Mouse (Mus musculus) thymus, postnatal 0 days (tissue): ENCODE measurements around the gene Slc24a3. TPM values are rescaled to one million over a fixed set of nuclear protein-coding genes. Genes with fewer than 3 reads are reported as not detected.

Source experiments
- DNase-seq: peaks from one replicate; pipeline ENCODE4 v3.0.0-alpha.2; 2015; ENCODE audit warnings: low spot score
- polyA plus RNA-seq: library from polyadenylated mRNA; unstranded; fragments of >200 nt; fragmentation: Nextera tagmentation; extraction: Ambion mirVana; gene quantifications from 2 replicates; pipeline ENCODE4 v1.2.1, GENCODE M21; 2015

Slc24a3 gene
- polyA plus RNA-seq = 0.60 and 0.64 TPM in 2 replicates

DNA sequence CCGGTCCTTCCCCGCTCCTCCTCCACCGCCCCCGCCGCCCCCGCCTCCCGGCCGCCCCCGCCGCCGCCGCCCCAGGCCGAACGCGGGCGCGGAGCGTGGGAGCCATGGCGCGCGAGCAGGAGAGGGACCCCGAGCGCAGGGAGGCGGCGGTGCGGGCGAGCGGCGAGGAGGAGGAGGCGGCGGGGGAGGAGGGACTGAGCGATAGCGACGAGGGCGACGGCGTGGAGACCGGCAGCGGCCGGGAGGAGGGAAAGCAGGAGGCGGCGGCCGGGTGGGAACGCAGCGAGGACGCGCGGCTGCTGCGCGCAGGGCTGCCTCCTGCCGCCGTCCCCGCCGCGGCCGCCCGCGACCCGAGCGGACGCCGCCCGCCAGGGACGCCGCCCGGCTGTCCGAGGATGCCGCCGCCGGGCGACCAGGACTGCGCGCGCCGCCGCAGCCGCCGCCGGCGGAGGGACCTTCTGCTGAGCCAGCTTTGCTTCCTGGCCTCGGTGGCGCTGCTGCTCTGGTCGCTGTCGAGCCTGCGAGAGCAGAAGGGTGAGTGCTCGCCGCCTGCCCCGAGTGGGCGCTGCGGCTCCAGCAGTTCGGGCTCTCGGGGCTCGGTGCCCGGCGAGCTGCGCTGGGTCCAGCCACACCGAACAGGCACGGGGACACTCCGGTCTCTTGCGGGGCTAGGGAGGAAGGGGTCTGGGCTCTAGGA lies at the start of gene Slc24a3:
Gene Slc24a3, plus strand, starts transcription at position 91 of the 697 bp plus-strand sequence.
- peak; percentile 33 for DNase-seq

DNA sequence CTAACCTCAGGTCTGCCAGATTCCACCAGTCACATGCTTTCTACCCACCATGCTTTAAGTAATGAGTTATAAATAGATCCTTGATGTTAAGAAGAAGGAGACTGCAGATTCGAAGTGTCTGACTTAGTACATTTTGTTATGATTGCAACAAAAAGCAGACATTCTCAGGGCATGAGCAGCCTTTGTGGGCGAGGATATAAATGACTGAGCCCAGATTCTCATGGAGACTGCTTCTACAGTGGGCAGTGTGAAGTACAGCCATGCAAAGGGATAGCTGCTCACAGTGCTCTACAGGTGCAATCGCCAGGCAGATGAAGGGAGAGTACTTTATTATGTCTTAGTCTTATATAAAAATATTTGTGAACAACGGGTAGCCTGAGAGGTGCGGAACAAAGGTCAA lies 49.8 kb upstream of the Slc24a3 start:
- no peak for DNase-seq

DNA sequence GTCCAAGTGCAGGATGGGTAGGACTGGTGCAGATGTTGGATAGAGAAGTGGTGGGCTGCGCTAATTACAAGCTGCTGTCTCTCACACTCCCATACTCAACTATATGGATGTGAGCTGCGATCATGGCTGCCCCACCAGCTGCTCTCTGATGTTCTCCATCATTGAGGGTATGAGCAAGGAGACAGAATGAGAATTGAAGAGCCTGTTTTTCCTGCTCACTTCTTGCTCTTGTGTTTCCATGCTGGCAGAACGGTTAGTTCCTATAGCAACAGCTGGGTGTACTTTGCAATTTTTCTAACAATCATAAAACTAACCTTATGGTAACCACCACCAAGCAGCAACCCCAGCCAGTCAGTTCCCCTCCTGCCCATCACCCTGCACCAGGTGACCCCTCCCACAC lies 39.8 kb upstream of the Slc24a3 start:
- DNase-seq = no peak

DNA sequence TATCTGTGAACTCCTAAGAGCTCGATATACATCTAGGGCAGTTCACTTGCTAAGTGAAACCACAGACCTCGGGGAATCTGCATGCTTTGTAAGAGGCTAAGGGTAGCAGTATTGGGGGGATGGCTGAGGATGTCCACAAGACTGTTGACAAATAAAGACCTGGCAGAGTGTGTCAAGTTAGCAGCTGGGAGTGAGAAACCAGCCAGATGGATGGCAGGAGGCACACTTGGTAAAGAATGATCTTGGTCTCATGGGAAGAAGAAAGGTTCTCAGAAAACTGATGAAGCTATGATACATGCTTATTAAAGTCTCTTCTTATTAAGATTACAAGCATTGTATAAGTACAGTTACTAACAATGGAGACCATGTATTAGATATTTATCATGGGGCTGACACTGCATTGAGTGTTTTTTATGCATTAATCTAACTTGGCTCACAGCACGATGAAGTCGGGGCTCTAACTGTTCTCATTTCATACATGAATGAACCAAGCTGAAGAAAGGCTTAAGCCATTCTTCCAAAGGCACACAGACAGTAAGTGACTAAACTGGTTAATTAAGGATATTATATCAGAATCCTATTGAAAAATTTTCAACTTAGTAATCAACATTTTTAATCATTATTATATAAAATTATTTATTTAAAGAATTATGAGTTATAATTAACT lies 30.8 kb upstream of the Slc24a3 start:
- DNase-seq = no peak

DNA sequence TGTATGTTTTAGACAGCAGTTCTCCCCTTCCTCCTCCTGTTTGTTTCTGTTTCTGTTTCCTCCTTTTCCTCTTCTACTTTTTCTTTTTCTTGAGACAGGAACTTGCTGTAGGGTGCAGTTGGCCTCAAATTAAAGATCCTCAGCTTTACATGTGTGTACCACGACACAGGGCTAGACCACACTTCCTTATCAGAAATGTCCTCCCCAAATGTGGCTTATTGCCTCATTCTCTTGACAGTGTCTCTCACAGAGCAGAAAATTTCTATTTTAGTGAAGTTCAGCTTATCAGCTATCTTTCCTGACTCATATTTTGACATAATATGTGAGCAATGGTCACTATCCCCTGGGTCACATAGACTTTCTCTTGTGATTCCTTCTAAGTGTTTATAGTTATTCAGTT lies 17.1 kb upstream of the Slc24a3 start:
- no peak for DNase-seq

DNA sequence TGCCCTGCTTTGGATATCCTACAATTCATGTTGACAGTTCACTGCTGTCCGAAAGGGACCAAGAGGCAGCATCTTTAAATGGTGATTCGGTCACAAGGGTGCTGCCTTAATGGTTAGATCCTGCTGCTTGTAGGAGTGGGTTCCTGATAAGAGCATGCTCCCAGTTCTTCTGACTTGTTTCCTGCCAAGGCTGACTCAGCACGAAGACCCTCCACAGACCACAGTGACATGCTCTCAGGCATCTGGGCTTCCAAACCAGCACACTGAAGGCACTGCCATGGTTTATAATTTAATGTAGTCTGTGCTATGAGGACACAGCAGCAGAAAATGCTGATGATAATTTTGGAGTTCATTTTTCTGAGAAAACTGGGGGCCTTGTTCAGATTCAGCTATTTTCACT lies 16.7 kb upstream of the Slc24a3 start:
- DNase-seq = no peak

DNA sequence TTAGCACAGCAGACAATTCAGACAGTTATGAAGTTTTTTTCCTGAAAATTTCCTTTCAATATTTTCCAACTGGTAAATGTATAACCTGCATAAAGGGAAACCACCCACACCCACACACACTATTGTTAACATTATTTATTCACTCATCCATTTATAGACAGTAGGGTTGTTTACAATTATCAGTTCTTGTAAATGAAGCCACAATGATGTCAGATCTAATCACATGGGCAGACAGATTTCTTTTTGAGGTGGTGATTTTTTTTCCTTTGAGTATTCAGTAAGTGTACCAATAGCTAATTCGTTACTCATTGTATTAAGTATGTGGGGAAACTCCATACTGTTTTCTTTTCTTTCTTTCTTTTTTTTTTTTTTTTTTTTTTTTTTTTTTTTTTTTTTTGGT lies 15.3 kb upstream of the Slc24a3 start:
- DNase-seq = no peak

DNA sequence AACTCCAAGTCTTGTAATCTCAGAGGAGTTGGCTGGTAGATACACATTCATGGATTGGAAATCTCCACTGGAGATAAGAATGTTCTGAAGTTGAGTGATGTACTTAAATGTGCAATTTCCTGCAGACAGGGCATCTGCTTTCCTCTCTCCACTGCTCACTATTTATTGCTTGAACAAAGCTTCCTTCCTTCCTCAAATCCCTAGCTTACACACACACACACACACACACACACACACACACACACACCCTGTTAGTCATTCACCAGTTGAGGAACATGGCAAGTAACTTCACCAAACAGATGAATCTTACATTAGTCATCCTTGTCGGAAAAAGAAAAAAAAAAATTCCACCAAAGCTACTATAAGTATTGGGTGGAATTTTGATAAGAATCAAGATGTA lies 8.6 kb upstream of the Slc24a3 start:
- no peak for DNase-seq

DNA sequence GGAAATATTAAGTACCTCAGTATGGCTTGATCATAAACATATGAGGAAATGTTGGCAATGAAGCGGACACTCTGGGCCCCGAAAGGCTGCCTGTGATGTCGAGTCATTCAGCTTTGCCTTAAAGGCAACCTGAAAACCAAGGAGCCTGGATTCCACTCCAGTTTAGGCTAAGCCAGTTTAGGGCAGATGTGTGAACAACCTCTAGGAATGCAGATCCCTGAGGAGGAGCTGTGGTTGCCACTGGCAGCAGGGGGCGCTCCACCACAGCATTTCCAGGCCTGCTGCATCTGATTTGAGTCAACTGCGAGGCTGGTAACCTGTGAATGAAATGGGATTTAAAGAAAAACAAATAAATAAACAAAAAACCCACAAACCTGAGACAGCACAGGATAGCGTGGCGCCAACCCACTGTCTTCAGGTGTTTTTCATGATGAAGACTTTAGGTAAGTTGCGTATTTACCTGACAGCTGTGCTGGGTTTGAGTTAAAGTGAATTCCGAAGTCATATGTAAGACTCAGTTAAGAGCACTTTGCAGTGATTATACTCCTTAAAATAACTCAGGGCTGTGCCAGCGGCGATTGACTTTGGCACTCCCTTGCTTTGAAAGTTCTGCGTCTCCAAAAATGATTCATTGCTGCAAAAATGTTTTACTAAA lies 6.4 kb upstream of the Slc24a3 start:
- peak; percentile 43 for DNase-seq

DNA sequence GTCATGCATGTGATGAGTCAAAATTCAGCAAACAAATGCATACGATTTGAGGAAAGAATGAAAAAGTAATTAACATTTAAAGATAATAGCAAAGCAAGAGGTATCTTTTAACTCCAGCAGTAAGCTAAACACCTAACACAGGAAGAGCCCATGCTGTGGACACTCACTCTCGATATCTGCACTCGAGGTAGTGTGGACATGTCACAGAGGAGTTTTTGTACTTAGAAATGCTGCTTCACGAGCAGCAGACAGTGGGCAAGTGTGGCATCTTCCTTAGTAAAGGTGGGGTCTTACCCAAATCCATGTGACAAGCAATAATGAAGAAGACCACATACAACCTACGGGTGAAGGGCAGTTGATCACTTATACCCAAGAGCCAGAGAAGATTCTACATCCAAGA lies 3.5 kb upstream of the Slc24a3 start:
- DNase-seq = no peak

DNA sequence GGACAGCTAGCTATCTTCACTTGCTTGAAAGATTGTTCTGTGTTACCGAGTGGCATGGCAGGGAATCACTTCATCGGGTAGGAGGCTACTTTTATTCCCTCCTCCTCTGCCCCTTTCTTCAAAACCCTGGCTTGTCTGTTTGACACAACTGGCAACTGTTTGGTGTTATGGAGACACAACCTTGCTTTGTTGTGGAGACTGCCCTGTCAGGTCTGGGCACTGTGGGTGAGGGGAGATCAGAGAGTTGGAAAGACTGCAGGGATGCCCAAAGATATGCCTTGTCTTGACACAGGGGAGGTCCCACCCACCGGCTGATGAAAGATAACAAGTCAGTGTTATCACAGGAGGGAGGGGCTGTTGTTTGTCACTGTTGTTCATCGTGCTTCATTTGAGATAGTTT lies 3.0 kb upstream of the Slc24a3 start:
- no peak for DNase-seq

DNA sequence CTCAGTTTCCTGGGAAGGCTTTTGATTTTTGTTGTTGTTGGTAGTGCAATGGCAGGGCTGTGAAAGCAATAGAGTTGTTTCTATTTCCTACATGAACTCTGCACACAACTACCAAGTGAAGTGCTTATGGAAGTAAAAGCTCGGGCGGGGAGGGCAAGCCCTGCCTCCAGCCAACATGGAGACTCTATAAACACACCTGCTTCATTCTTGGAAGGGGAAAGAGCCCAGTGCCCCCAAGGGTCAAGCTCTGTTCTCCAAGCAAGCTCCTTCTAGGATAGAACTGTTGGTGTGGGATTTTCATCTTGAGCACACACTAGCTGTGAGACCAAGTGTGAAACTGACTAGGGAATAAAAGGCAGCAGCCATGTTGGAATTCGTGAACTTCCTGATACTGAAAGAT lies 2.5 kb upstream of the Slc24a3 start:
- no peak for DNase-seq

DNA sequence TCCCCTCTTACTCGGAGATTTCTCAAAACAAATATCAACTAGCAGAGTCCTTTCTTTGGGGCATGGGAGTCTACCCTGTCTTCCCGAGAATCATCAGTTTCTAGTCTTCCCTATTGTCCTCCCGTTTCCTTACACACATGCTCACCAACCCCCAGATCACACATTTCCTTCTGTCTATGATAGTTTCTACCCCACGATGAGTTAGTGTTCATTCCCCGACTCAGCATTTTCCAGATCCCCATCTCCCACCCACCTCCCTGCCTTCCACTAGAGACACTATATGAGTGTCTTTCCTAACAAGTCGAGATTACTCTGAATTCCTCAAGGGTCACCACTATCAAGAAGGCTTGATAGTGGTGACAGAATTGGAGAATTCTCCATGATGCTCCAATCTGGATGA lies 1.7 kb upstream of the Slc24a3 start:
- DNase-seq = no peak

DNA sequence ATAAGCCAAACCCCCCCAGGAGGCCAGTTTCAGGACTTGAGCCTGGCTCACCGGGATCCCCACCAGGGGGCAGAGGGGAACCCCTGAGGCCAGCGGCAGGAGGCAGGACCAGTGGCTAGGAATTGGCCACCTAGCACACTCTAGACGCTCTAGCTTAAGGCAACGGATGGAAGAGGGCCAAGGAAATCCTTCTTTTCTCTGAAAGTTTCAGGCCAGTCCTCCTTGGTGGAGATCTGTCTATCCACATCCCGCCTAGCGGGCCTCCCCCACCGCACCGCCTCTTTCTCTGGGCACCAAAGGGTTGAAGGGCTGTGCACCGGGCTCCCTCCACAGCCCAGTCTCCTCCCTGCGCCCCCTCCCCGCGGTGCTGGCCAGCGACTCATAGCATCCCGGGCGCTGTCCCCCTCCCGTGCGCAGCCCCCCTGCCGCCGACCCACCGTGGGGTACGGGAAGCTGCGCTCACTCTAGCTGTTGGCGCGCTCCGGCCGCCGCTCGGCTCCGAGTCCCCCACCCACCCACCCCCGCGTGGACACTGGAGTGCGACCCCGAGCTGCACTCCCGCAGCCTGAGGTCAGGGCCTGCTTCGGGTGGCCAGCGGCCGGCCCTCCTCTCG lies 397 bp upstream of the Slc24a3 start:
- DNase-seq = peak; percentile 11

DNA sequence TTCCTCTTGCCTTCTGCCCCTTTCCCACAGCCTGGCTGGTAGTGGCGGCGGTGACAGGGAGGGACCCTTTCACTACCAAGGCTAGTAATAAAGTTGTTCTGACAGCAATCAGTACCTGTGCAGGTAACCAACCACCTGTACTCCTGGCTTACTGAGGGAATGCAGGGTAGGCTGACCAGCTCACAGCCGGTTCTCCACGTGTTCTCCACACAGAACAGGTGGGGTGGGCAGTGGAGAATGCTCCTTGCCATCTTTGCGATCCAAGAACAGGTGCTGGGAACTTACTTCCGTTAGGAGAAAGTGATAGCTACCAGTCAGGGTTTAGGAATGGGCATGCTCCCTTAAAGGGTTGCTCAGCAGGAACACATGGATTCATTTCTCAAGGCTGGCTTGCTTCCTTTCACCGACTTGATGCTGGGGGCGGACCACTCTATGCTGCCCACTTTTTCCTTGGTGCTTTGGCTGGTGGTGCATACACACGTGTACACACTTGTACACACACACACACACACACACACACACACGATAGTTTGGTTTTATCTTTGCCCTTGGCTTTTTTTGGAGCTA lies 934 bp downstream of the Slc24a3 start:
- no peak for DNase-seq

DNA sequence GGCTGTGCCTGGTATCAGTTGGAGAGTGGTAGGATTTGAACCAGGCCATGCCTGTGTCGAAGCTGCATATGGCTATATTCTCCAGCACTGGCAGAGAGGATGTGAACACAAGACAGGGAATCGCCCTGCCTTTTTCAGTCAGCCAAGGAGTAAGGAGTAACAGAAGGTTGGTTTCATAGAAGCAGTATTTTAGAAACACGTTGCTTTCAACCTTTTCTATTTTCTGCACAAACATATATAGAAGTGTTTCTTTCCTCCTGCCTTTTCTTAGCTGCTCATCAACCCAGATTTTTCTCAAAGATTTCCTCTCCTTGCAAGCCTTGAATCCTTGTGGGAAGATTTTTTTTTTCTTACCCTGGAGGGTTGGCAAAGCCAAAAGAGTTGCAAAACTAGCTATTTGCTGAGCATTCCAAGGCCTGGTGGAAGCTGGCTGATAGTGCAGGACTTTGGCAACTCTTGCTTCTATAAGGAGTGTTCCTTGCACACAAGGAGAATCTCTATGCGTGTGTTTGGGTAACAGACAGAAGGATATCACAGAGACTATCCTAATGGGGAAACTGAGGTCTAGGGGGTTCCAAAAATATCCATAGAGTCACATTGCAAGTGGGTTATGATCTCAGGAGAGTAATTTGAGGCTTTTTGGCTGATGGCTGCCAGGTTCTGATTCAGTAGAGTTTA lies 5.6 kb downstream of the Slc24a3 start:
- DNase-seq = no peak

DNA sequence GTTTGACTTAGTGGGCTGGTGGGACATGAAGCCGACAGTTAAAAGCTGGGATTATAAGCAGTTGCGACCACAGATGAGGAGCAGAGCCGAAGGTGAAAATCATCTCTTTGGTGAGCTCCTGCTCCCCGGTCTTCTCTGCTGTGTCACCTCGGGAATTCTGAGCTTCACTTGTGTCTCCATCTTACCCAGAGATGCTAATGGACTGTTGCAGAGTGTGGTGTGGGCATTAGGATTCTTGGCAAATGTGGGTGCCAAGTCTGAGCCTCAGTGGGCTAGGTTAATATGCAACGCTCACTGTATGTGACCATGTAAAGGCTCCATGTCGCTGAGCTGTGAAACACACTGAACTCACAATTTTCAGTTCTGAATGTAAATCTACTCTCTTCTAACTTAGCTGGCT lies 7.5 kb downstream of the Slc24a3 start:
- no peak for DNase-seq

DNA sequence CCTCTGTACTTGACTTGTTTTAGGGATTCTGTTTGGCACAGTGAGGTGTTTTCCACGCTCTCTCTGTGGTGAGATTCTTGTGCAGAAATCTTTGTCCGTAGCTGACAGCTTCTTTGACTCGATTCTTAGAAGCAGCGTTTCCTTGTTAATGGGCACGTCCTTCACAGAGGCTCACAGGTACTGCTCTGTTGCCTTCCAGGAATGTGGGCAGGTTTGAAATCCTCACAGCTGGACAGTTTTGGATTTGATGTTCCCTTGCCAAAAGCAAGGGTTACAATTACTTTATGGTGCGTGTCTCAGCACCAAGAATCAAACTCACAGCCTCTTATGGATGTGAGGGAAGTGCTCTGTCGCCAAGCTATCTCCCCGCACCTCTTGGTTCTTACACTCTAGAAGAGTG lies 14.9 kb downstream of the Slc24a3 start:
- no peak for DNase-seq

DNA sequence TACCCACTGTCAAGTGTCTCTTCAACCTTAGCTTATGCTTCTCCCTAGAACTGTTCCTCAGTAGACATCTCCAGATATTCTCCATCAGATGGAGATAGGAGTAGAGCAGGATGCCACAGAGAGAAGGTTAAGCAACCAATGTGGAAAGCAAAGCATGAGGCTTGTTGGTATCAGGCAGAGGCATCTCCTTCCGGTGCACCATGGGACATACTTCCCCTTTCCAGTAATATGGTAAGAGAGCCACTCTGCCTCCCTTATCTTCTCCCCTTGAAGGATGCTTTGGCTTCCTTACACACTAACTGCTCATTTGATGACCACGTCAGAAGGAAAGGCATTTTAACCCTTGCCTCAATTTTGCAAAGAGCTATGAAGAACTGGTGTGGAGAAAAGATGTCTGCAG lies 21.3 kb downstream of the Slc24a3 start:
- DNase-seq = no peak

DNA sequence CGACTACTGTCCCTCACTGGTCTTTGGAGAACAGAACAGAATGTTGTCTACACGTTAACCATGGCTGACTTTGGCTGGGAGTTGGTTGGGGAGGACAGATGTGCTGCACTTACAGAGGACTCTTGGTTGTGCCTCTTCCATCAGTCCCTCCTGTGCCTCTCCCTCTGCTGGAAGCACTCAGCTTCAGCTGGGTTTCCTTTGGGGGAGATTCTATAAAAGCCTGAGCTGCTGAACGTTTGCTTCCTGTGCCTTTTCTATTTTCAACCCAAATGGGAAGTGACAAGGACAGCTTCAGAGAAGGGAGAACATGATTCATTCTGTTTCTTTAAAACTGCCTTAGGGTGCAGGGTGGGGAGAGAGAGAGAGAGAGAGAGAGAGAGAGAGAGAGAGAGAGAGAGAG lies 28.5 kb downstream of the Slc24a3 start:
- no peak for DNase-seq

DNA sequence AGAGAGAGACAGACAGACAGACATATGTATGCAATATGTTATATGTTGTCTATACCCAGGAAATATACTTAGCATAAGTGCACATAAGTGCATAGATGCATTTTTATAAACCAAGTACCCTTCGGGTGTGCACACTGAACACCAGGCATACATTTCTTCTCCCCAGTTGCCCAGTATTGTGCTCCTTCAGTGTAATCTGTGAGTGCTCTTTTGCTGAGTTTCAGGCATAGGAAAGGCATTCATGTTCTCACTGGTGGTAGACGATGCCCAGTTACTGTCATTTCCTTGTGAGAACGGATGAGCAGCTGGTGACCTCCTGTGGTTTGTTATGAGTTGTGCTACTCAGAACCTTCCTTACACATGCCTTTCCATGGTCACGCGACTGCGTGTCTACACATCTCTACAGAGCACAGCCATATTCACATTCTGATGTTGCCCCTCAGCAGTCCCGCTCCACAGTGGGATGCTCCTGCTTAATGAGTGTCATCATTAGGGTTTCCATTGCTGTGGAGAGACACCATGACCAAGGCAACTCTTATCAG lies 29.0 kb downstream of the Slc24a3 start:
- DNase-seq = no peak
